Comparison of ENCODE assay signal across 9 mouse cellular contexts in genomic region chr8:26559196-26559595, GRCm38 (mm10).
DNase-seq lines count a peak whose midpoint lies in the region; ATAC-seq lines count a peak whose summit lies in the region.
"Had no signal": no experiment of that assay in that cellular context is flagged by ENCODE, and none has a peak within 500 bp of the region (broad histone marks: within the 10 kb centered on the region; RNA-seq: fewer than 3 reads in every experiment).

No protein-coding gene starts in this region.

- no peak overlapping the region for H3K27ac ChIP-seq in midbrain, embryonic 14.5 days (replicated peaks; ENCODE audit: low read depth, low read length)

- H3K4me3 ChIP-seq in midbrain, embryonic 14.5 days (replicated peaks; ENCODE audit: low read depth, low read length) = no peak overlapping the region

- no peaks in the 10 kb centered on the region for H3K27me3 ChIP-seq in midbrain, embryonic 14.5 days (ENCODE audit: control insufficient read depth, insufficient read depth, low read length)

- H3K9ac ChIP-seq in midbrain, embryonic 14.5 days (replicated peaks; ENCODE audit: low read length) = no peak overlapping the region

- peak; percentile 6 for DNase-seq in urinary bladder, postnatal 25 days (ENCODE audit: low spot score)
- no peak for DNase-seq in urinary bladder, postnatal 10 days (ENCODE audit: low spot score)
- peak; percentile 78 for DNase-seq in gastrocnemius, postnatal 14 days
- peak; percentile 10 to 42 for DNase-seq in kidney, postnatal 25 days
- DNase-seq in urinary bladder, postnatal 36 days (ENCODE audit: low spot score in 2 of 2) = peak; percentile 10 to 70
- no peak for DNase-seq in midbrain, embryonic 14.5 days
- no peak for DNase-seq in testis, postnatal 10 days (ENCODE audit: low spot score)
- DNase-seq in layer of hippocampus, adult 9-10 months (ENCODE audit: low spot score) = no peak

- no peaks in the 10 kb centered on the region for H3K36me3 ChIP-seq in midbrain, embryonic 14.5 days (ENCODE audit: control insufficient read depth, insufficient read depth, low read length)

- H3K4me2 ChIP-seq in midbrain, embryonic 14.5 days (ENCODE audit: low read length) = no peak overlapping the region
- H3K4me2 ChIP-seq: midbrain, embryonic 11.5 days had no signal

- no peak for ATAC-seq in midbrain, embryonic 14.5 days (ENCODE audit: low FRiP score, low TSS enrichment)

- no peaks in the 10 kb centered on the region for H3K9me3 ChIP-seq in midbrain, embryonic 14.5 days (ENCODE audit: control insufficient read depth, low read length)

- intact Hi-C loops in gastrocnemius, postnatal 14 days (cut with DNase I; ENCODE audit: low total_unique reads) = no loop called here

- WGBS in midbrain, embryonic 14.5 days = 78% methylated on average over 5 of the region's 5 CpGs

- no peaks in the 10 kb centered on the region for H3K4me1 ChIP-seq in midbrain, embryonic 14.5 days (ENCODE audit: control insufficient read depth, insufficient read depth, low read length)

Comparison
In these comparisons a context has a peak if more than half of its experiments do, and no peak if none do; other contexts are left out.
1. DNase-seq: peak in urinary bladder, postnatal 25 days (single experiment), gastrocnemius, postnatal 14 days (single experiment), kidney, postnatal 25 days (2 of 2) and urinary bladder, postnatal 36 days (2 of 2); none in urinary bladder, postnatal 10 days (single experiment), midbrain, embryonic 14.5 days (single experiment), testis, postnatal 10 days (single experiment) and layer of hippocampus, adult 9-10 months (single experiment).